Mouse (Mus musculus): Measurements from ENCODE around the gene Efna5.

DNA sequence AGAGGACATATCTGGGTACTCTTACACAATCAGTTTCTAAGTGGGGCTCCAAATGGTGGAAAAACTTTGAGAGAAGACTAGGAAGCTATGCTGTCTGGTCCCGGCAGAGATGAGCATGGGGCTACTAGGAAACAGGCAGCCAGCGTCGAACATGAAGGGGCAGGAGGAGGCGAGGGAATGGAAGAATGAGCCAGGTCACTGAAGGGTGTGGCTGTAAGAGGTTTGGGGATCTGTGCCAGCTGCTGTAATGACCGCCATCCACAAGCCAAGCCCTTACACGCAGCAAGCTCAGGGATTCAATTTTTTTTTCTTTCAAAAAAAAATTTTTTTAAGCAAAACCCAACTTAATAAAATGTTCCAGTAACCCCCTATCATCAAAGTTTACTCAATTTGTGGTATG, 74.5 kb downstream of the Efna5 start:
- TF ChIP-seq GATA1 (IDR thresholded peaks at IDR 0.05; ENCODE audit: borderline replicate concordance, low read length): no peak
- no peak for TF ChIP-seq FLI1 (IDR thresholded peaks at IDR 0.05; ENCODE audit: low read length)
